Mouse (Mus musculus) left cerebral cortex, postnatal 10 days (tissue): ENCODE results near the gene Lrrc15. TPM values are rescaled to one million over a fixed set of nuclear protein-coding genes. Genes with fewer than 3 reads are reported as not detected.
A peak's percentile ranks its signal among the peaks of the same experiment; 100 is the strongest.

ENCODE experiments used
- DNase-seq, 2 experiments: peaks; one replicate each; pipeline ENCODE4 v3.0.0; 2021 to 2022; ENCODE audit warnings: low spot score in 2 of 2, mixed read lengths in 1 of 2; ENCODE audit errors: extremely low spot score in 1 of 2
- intact Hi-C: fragments of 180-260 bp; cut with DNase I; formaldehyde crosslinking; loops from one replicate; pipeline ENCODE4 v1.15.1; 2025
- total RNA-seq, 2 experiments: library from RNA; stranded (reverse); gene quantifications; 2 replicates each; pipeline ENCODE4 v1.2.3; 2021

The Lrrc15 gene
- total RNA-seq, 2 experiments from 2014 or later: not detected

GRCm38 (mm10) chr16:30253900-30254299 is 29.2 kb downstream of the Lrrc15 start:
- intact Hi-C loops: loop anchor here (5.0 to 10.0 kb wide), 2 partner anchors 53 to 251 kb away; no protein-coding TSS in a partner anchor

DNA sequence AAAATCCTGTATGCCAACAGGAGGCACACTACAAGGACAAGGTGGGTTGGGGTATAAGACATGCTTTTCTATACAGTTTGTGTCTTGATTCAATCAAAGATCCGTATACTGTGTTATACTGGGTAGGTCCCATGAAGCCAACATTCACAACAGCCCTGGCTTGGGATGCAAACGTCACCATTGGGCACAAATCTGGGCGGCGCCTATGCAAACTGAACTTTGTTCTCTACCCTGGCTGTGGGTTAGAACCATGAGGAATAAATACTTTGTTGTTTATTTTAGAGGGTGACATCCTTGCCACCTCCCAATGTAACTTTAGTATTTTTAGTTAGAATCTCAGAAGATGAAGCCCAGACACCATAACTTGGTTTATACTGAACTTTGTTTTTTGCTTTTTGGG is 29.7 kb downstream of the Lrrc15 start:
- intact Hi-C loops: loop anchor here (5.0 to 10.0 kb wide), 2 partner anchors 54 to 251 kb away; no protein-coding TSS in a partner anchor
- DNase-seq: no peak

More at GRCm38 (mm10) chr16:30253900-30254299, 29.2 kb downstream of the Lrrc15 start:
- DNase-seq: no peak

GRCm38 (mm10) chr16:30252003-30252418 is 31.0 kb downstream of the Lrrc15 start:
- peak; percentile 49 to 78 for DNase-seq
- intact Hi-C loops: loop anchor here (5.0 to 10.0 kb wide), 2 partner anchors 55 to 253 kb away; no protein-coding TSS in a partner anchor

DNA sequence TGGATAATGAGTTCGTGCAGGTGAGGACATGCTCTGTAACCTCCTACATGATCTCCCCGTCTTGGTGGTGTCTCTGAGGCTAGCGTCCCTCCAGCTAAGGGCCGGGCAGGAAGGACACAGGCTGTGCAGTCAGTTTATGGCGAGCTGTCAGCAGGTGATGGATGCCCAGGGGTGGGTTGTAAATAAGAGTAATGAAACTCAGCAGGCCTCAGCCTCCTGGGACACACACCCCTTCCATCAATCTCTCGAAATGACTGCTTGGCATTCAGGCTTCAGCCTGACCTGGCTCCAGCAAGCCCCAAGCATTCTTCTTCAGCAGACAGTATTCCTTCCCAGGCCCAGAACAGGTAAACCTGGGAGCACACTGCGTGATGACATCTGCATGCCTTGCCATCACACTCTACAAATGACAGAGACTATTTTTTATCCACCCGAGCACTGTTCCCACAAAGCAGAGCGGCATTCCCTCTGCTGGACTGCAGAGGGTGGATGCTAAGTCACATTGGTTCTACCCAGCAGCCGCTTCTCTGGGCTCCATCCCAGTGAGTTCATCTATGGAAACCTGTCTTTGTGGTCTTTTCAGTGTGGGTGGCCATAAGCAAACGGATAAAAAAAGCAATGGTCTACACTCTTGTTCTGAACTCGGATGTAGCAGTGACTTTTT is 38.9 kb downstream of the Lrrc15 start:
- intact Hi-C loops: no loop called here
- DNase-seq: no peak

DNA sequence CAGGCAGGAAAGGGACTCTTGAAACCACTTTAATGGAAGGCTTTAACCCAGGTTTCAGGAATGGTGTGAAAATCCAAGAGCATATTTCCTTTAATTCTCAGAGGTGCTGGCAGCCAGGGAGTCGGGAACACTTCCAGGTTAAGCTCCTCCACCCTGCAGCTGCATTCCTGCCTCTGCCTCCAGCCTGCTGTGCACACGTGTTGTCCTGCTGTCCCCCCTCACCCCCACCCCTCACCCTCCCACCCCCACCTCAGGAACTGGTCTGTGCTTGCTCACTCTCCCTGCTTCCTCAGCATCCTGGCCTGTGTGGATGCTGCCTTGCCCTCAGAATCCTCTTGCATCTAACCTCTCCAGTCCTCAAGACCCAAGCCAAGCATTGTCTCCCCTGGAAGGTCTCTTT is 41.4 kb downstream of the Lrrc15 start:
- DNase-seq: peak in 1 of 2 experiments; percentile 48

DNA sequence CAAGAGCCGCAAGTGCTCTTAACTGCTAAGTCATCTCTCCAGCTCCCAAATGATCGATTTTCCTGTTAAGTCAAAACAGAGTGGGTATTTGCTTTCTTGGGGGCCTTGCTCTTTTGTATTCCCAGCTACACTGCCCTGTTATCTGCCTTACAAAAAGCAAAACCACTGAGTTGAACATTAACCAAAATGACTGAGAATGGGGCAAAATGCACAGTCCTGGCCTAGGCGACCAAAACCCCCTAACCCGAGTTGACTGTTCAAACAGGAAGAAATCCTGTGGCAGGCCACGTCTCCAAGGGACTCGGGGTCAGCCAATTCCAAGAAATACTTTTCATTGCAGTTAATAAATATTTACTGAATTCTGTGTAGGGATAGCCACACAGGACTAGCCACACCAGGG is 44.3 kb downstream of the Lrrc15 start:
- intact Hi-C loops: loop anchor here (5.0 to 10.0 kb wide), 3 partner anchors 171 to 604 kb away; no protein-coding TSS in a partner anchor
- no peak for DNase-seq

More for the DNA sequence above, 41.4 kb downstream of the Lrrc15 start:
- intact Hi-C loops: no loop called here

DNA sequence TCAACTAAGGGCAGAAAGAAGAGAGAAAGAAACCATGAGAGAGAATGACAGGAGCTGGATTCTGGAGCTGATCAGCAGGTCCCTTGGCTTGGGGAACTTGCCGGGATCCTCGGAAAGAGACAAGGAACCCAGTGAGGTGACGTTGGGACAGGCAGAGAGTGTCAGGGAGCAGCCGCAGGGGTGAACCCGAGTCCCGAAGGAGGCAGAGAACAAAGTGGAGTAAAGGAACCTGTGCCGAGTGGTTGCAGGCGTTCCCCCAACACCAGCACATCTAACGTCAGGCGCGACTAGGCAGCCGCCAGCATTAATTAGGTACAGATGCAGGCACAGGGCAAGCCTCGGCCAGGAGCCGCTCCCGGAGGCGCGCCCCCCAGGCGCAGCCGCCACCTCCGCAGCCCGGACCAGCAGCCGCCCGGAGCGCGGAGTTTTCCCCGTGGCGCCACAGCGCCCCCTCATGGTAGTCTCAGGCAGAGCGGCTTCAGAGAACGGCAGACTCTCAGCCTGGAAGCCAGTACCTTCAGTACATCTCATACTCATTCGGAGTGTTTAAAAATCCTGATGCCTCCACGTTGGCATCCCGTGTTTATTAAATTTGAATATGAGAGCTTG is 46.9 kb downstream of the Lrrc15 start:
- intact Hi-C loops: loop anchor here (2.0 to 10.0 kb wide), 4 partner anchors 169 to 601 kb away; no protein-coding TSS in a partner anchor
- peak; percentile 72 to 85 for DNase-seq

DNA sequence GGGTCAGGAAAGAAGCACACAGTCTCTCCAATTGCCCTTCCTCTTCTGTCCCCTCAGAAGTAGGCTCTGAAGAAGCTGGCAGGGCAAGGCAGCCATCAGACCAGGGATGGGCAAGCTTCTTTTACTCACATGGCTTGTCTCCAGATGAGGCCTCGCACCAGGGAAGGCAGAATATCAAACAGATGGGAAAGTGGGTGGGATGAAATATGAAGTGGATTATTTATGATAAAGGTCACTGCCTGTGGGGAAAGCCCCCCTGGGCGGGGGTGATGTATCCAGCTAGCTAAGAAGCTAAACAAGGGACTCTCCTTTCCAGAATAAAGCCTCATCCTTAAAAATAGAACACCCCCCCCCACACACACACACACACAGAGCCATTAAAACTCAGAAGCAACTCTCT is 47.5 kb downstream of the Lrrc15 start:
- intact Hi-C loops: loop anchor here (5.0 to 10.0 kb wide), 3 partner anchors 168 to 601 kb away; no protein-coding TSS in a partner anchor
- DNase-seq: no peak

- DNase-seq: no peak
- intact Hi-C loops: loop anchor here (5.0 to 10.0 kb wide), 3 partner anchors 168 to 600 kb away; no protein-coding TSS in a partner anchor
Measured at GRCm38 (mm10) chr16:30234636-30235546, 48.2 kb downstream of the Lrrc15 start.

DNA sequence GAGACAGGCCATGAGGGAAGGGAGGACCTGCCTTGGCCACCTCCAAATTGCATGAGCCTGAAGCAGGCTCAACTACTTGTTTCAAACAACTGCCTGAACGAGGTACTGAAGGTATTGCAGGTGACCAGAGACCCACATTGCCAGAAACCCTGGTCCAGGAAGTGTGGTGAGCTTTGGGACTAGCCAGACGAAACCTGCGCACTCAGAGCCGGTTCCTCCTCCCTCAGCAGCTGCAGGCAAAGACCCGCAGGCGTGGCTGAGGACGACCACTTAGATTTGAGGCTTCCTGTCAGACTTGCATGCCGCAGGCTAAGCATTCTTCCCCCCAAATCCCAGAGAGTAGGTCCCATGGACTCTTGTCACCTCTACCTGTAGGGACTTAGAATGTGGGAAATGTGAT is 49.0 kb downstream of the Lrrc15 start:
- no peak for DNase-seq
- intact Hi-C loops: loop anchor here (10.0 kb wide), 1 partner anchor 599 kb away; no protein-coding TSS in a partner anchor

DNA sequence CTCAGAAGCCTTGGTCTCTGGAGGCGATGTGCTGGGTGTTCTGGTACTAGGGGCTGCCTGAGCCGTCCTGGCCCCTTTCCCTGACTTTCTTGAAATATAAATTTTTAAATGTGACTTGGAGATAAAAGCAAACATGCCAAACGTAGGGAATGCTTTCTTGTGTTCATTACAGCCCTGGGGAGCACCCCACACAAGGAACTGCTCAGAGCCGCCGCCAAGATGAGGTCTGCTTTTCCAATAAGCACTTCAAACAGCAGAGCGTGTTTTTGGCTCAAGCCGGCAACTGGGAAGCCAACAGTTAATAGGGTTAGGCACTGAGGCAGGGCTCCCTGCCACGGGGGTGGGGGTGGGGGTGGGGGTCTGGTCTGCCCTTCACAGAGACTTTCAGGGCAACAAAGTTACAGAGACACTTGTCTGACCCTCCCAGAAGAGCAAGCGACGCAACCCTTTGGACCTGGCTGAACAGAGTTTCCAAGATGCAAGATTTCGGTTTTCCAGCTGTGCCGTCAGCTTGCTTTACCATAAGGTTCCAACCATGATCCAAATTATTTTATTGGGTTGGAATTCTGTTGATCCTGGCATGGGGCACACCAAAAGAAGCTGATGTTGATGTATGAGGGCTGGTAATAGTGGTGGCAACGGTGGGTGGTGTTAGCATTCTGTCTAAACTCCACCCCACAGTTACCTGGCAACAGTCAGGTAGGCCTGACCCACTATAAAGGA is 51.0 kb downstream of the Lrrc15 start:
- intact Hi-C loops: loop anchor here (10.0 kb wide), 1 partner anchor 597 kb away; no protein-coding TSS in a partner anchor
- no peak for DNase-seq

DNA sequence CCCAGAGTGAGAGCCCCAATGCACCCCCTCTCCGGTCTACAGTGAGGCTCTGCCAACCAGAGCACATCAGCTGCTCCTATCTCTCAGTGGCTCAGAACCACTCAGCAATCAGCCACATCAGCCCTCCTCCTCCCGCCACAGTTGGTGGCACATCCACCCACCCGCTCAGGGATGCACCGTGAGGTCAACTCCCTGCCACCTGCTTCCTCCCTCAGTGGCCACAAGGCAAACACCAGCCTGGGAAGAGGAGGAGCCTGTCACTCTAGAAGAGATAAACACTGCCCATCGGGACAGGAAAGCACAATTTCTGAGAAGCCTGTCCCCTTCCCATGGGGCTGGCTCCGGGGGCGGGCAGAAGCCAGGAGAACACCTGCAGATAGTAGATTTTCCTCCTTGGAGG is 55.7 kb downstream of the Lrrc15 start:
- DNase-seq: no peak

GRCm38 (mm10) chr16:30221161-30221782 is 61.8 kb downstream of the Lrrc15 start:
- no peak for DNase-seq
- intact Hi-C loops: no loop called here

More for the DNA sequence above, 55.7 kb downstream of the Lrrc15 start:
- intact Hi-C loops: no loop called here

Other genes with a start within 250 kb of the Lrrc15 start
- gene Hes1, start 218.9 kb downstream of the Lrrc15 start, total RNA-seq: 10 to 100 TPM; 16.5 to 18.3 TPM
- gene Cpn2, start 15.8 kb downstream of the Lrrc15 start, total RNA-seq: not detected
- 1 to 10 TPM in 1 of 2 experiments, under 1 TPM in 1; 0.77 to 1.4 TPM for gene Gp5, start 27.5 kb upstream of the Lrrc15 start, total RNA-seq
- gene Atp13a3, start 122.7 kb upstream of the Lrrc15 start, total RNA-seq: 10 to 100 TPM; 62.6 to 77.3 TPM